Mouse (Mus musculus) 3134 (cell line): ENCODE measurements at regions not wholly inside any gene's neighbourhood (a gene's known extent, or its start where the extent isn't known, plus 50 kb on each side); places are given as distances from the start of the nearest gene placed in this dataset.

Source experiments
- DNase-seq: peaks from one replicate; pipeline ENCODE4 v3.0.0-alpha.2; 2011; ENCODE audit warnings: low spot score; ENCODE audit not compliant: insufficient read length; ENCODE audit errors: extremely low read depth

DNA sequence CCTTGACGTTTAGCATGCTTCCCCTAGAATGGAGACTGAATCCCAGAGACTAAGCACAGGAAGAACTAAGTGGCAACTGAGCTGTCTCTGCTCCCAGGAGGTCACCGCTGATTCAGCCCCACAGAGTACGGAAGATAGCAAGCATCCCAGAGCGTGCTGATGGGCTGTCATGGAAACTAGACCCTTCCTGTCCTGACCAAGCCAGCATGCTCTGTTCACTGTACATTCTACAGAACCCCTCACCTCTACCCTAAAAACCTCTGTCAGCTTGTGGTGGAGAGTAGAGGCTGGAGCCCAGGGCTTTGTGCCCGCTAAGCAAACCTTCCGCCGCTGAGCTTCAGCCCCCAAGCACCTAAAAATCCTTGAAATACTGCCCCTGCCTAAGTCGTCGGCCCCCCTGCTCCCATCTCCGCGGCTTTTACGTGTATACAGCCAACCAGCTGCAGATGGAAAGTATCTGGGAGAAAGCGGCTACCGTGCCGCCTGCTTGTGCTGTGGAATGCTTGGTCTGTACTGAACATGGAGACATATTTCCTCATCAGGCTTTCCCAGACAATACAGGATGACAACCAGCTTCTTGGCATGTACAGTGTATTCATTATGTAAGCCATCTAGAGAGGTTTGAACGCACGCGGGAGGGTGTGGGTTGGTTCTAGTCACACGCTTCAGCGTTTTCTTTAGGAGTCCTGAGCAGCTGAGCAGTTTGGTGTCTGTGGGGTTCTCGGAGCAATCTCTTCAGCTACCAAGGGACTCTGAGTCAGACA is 237.1 kb downstream of the Tshz3 start:
- no peak for DNase-seq

DNA sequence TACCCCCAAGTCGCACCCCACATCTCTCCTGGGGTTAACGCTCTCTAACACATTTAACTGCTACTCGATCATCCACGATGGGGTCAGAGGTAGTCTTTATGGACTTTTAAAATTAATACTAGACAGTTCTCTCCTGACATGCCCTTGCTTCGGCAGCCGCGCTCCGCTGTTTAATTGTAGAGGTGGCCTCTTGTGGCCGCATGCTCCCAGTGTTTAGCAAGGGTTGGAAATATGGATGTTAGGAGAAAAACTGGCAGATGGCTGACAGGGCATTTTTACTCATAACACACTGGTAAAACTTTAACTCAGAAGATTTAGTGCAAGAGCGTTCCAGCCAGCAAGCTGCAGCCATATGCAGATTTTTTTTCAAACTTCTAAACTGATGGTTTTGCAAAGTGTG is 242.7 kb downstream of the Tshz3 start:
- no peak for DNase-seq

DNA sequence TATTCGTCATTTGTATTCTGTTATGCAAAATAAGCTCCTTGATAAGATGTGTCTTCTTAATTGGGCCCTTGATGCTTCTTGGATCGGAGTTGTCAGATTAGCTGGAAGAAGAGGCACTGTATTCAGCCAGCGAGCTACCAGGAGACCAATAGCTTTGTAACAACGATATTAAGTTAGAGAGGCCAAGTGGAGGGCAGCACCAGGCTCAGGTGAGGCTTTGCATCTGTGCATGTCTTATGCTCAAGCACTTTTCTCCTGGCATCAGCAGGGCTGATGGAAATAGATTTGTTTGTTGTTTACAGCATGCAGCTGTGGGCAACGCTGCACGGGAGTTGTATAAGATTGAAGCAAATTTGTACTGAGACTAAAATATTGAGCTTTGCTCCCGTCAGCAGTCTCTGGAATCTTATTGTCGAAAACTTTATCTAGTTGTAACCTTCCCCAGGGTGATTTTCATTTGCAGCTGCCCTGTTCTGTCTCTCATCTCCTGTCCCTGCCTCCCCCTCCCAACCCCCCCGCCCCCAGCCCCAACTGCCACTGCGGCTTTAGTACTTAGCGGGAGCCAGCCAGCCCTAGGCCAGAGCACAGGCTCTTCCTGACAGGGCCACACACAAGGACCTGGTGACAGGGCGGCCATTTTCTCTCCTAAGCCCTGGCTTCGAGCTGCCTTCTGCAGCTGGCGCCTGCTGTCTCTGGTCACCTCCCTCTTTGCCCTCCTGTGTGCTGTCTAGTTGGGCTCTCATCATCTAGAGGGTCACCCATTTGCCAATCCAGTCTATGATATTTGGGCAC is 247.3 kb downstream of the Tshz3 start:
- no peak for DNase-seq

DNA sequence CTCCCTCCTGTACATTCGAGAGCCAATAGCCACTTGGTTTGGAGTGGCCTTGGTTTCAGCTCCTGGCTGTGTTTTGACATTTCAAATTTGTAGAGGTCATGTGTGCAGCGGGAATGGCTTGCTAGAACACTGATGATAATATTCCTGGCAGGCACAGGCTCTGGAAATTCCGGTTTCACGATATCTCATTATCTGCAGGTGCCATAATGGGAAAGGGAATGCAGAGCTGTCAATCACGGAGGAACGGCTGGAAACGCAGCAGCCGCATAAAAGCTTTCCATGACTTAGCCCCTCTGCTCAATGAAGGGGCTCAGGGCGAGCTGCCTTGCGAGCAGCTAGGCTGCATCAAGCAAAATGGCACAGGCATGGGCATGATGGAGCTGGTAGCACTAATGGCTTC is 251.6 kb downstream of the Tshz3 start:
- DNase-seq, result no peak

DNA sequence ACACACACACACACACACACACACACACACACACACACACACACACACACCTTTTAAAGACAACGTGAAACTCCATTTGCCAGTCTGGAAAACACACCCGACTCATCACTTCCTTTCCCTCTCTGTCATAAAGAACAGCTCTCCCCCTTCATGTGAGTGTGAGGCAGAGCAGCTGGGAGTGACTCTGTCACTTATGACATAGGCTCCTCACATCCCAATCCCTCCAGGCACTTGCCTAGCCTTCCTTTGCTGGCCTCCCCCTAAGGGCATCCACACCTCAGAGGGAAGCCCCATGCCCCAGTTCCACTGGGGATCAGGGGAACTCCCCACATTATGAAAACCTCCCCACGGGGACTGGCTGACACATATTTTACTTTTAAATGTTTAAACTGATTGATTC is 257.5 kb downstream of the Tshz3 start:
- DNase-seq, result no peak

DNA sequence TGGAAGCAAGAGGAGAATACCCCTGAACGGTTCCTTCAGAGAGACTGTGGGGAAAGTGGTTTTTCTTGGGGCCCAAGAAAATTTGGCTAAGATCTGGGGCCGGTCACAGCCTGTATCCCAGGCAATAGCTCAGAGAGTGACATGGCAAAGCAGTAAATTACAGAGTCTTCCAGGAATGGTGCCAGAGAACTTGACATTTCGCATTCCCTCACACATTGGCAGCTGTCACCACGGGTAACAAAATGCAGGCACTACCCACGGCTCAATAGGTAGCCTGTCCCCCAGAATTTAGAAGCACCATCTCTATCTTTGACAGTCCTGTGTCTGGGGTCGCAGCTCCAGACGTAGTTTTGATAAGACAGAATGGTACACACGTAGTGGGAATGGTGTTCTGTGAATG is 260.3 kb downstream of the Tshz3 start:
- no peak for DNase-seq

DNA sequence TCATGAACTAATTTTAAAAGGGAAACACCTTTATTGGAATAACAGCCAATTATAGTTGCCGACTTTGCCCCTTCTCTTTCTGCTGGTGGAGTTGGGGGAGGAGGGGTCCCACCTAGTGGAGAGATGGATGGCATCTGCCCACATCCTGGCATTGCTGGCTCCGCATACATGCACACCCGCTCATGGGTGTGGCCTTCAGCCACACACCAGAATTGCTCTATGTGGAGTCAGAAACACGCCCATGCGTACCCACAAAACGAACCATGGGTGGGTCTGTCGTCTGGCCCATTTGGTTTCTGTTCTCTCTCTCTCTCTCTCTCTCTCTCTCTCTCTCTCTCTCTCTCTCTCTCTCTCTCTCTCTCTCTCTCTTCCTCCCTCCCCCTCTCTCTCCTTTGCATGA is 273.9 kb downstream of the Tshz3 start:
- peak; percentile 14 for DNase-seq

DNA sequence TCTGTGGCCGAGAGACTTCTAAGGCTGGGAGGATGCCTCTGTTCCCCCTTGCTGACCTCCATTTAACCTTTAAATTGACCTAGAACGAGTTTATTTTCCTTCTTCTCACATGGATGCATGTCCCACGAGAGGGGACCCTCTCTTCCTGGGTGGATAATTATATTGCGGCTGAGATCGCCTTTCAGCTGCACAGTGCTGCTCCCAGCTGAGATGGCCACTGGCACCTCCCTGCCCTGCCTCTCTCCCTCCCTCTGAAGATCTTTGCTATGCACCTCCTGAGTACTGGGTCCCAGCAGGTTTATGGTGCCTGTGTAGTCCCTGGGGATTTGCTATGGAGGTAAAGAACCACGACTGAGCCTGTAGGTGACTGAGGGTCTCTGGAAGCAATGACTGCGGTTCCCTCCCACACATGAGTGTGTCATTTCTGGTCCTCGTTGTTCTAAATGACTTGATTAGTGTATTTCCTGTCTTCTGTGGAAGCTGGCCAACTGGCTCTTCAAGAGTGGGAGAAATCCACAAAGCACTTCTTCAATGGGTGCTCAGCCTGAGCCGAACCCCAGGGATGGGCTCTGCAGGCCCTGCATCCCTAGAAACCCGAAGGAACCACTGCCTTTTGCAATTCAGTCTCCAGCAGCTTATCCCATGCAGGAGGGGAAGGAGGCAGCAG is 275.9 kb downstream of the Tshz3 start:
- DNase-seq, result no peak

DNA sequence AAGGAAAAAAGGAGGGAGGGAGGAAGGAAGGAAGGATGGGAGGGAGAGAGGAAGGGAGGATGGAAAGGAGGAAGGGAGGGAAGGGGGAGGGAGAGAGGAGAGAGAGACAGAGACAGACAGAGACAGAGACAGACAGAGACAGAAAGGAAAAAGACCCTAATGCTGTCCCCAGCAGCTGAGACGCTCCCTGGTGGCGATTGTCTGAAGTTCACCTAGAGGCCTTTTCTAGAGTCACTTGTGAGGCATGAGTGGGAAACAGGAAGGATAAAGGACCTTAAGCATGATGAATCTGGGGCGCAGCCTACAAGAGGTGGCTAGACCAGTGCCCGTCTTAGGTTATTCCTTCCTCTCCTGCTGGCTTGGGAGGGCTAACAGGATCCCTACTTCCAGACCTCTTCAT is 276.7 kb downstream of the Tshz3 start:
- no peak for DNase-seq

DNA sequence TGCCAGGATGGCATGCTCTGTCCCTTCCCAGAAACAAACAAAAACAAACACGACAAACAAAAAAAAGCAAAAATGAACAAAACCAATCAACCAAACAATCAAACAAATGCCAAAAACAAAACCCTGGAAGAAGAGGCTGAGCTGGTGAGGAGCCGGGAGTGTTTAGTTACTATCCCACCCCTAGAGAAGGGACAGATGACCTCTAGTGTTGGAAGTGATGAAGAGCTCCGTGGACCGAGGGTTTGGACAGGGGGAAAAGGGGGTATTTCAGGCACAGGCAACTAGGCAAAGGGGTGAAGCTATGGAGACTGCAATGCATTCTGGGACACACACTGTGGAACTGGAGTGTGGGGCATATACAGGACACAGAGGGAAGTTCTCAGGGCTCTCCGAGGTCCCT is 277.6 kb downstream of the Tshz3 start:
- DNase-seq, result no peak

DNA sequence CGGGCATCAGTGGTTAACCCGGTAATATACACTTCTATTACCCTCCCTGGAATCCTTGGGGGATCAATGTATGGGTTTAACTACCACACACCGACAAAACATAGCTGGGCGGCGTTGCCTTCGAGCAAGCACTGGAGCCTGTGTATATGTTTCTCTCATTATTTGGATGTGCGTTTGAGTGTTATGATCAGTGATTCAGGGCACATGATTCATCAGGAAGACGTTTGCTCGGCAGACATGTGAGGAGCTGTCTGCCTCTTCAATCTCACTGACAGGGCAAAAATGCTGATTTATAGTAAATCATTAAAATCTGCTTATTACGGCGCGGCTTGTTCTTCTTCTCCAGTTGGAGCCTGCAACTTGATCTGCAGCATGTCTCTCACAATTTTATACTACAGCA is 279.9 kb downstream of the Tshz3 start:
- DNase-seq, result no peak

DNA sequence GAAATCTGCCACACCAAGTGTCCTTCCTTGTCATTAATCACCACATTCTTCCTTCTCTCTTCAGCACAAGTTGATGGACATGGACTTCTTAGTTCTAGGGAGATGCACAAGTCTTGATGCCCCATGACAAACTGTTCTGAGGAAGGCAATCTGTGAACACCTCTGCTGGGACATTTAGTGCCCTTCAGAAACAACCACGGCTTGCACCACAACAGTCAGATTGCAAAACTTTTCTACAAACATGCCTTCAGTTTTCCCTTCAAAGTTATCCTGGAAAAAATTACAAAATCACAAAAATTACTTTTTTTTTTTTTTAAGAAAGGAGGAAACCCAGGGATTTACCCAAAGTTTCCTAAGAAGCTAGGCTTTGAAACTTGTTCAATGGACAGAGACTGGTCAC is 291.5 kb downstream of the Tshz3 start:
- no peak for DNase-seq

DNA sequence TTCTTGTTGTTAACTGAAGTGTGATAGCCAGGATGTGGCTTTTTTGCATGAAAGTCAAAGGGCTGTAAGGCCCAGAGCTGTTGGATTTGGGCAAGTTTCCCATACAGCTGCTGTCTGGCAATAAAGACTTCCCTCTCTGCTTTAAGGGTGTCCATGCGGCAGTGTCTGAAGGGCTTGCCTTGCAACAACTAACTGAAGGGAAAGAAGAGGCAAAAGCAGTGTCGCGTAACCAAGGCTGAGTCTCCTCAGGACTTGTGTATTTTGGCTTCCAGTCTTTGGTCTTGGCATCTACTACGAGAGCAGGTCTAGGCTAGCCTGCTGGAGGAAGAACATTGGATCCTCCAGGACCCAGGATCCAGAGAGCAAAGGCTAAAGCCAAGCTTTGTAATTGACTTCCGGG is 306.7 kb downstream of the Tshz3 start:
- no peak for DNase-seq

DNA sequence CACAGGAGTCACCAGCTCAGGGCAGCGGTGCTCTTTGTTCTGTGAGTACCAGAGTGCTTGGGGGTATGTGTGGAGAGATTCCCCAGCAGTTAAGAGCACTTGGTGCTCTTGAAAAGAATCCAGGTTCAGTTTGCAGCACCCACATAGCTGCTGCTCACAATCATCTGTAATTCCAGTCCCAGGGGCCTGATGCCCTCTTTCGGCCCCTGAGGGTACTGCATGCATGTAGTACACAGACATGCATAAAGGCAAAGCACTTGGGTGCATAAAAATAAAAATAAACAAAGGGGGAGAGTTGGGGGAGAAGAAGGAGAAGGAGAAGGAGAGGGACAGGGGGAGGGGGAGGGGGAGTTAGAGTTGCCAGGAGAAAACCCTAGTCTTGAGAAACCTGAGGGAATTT is 307.8 kb downstream of the Tshz3 start:
- DNase-seq, result no peak

DNA sequence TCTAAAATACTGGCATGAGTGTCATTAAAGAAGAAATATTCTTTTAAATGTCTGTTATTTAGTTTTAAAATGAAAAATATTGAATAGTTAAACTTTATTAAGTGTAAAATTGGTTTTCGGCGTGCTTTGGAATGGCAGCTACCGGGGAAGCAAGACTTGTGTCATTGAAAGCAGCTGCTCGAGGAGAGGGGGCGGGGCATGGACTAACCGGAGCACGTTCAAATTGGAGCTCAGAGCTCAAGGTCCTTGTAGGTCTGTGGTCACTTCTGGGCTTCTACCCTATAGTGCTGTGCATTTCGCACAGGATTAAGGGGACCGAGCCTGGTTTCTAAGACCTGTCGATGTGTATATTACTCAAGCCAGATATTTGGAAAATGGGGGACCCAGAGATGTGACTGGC is 309.0 kb downstream of the Tshz3 start:
- DNase-seq, result no peak

DNA sequence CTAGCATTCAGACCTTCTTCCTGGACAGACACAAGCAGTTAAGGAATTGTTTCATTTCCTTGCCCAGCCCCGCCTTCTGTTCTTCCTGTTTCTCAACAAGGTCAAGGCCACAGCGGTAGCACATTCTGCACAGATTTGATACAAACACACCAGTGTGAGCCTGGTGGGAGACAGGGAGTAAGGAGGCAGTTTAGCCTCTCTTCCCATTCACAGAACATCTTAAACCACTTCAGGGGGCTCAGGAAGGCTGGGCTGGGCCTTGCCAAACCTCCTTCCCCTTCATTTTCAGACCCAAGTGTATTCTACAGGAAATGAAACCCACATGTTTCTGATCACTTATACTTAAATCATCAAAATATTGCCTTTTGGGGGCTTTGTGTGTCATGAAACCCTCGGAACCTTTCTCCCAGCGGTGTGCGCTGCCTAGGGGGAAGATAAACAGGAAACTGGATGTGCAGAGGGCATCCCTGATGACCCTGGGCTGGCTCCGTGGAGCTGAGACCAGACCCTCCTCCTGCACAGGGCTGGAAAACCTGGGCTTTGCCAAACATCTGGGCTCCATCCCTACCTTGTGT is 313.3 kb downstream of the Tshz3 start:
- no peak for DNase-seq

DNA sequence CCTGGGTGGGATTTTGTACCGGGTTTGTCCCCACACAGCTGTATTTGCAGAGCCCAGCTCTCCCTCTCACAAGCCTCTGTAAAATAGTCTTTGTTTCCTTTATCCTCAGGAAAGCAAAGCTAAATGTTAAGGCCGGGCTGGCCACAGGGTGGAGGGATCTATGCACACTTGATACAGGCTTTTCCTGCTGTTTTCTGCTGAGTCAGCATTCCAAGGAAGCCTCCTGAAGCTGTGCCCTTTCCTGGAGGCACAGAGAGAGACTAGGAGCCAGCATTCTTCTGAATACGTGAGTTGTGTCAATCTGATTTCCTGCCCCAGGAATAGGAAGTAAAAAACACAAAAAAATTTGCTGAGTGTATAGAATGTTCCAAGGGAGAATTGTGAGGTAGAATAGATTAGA is 322.2 kb downstream of the Tshz3 start:
- DNase-seq, result no peak

DNA sequence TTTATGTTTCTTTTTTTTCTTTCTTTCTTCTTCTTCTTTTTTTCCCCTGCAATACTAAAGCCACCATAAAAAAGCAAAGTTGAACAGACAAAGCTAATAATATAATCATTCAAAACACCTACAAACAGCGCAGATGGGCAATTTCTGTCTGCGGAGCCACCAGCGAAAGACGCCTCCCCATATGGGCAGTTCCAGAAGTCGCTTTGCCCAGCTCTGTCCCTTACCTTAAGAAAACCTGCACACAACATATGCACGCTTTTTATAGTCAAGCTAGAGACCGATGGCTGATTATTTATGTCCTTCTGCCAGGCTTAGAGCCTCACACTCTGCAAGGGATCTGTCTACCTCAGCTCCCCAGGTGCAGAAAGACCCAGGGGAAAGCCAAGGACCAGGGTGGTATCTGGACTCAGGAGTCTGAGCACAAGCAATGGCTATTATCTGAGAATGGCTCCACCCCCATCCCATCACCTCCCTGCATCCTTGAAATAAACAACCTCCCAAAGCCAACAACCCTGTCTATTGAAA is 326.6 kb downstream of the Tshz3 start:
- DNase-seq, result no peak

DNA sequence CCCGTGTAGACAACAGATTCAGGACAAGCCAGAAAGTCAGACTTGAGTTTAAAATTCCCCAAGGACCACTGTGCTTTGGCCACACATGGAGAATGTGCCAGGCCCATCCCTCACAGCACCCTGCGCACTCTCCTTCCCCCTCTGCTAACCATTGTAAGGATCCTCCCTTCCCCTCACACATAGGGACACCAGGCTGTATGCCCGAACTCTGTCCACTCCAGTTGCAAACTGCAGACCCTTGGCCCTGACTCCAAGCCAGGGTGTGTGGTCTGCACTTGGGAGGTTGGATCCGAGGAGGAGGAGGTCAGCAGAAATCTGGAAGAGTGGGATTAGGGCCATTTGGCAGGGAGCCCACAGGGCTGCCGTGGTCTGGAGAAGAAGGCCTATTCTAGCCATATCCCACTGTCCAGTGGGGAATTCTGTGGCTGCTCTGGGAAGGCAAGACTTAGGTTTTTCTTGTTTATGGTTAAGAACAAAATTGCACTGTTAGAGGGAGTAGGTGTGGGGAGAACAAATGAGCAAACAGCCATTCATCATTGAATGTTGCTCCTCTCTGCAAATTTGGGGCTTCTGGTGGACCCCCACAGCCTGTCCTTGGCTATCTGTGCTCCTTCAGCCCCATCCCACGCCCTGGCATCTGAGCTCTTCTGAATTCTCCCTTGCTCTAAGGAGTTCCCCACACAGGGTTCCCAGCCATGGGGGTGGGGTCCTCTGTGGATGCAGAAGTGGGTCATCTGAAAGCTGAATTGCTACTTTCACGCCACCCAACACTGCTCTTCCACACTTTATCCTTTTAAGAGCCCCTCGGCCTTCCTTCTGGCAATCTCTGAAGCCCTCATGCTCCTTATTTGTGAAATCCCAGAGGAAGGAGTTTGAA is 366.9 kb downstream of the Tshz3 start:
- no peak for DNase-seq

DNA sequence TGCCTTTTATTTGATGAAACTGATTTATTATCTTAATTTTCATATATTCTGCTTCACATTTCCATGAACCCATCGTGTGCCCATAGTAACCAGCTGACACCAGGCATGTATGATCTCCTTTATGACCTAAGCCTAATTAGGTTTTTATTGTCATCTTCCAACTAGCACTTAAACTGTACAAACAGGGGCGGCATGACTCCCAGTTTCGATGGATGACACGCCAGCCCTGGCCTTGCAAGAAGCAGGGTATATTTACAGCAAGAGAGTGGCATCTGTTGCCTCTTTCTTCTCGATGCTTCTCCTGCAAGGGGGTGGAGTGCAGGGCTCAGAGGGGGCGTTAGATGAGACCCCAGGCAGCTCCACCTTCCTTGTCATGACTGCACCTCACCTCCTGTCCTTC is 379.8 kb downstream of the Tshz3 start:
- no peak for DNase-seq
